Mouse (Mus musculus): ENCODE data around the gene Sfxn5.

Gene Sfxn5

DNA sequence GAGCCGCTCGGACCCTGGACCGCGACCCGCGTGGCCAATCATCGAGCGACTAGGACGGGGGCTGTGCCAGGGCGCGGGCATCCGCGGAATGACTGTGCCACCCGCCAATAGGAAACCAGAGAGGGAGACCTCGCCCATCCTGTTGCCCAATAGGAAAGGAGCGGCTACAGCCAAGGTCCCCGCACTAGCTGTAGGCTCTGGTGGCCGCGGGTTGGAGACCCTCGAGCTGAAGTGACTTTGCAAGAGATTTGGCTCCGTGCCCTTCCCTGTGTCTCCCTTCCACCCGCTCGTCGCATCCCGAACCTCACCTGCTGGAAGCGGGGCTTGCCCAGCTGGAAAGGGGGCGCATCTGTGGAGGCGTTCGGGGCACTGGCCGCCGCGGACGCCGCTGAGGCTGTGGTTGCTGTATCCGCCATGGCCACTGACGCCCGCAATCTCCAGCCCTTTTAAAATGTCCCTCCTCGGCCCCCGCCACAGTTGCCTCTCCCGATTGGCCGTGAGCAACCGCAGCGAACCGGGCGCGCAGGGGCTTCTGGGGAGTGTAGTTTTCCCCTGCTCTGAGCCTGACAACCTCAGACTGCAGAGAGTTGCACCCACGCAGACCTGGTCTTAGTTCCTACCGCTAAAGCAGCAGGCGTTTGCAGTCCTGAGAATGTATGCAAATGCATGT is at the start of gene Sfxn5:
TSS of gene Sfxn5 (minus strand) at position 423 of the 670 bp plus-strand sequence.
- peak; percentile 92 to 96 for DNase-seq (ENCODE audit: low spot score in 2 of 2)

DNA sequence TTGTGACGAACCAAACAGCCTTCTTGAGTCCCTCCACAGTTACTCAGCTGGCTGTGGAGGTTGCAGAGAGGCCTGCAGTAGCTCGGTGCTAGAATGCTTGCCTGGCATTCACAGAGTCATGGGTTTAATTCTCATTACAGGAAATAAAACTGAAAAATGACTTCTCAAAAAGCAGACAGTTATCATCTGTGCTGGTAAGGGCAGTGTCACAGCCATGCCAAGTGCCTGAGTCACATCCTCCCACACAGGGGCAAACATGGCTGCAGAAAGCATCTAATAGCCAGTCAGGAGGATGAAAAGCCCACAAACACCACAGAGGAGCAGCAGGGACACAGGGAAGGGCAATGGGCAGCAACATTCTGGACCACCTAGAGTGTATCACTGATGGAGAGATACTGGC is 49.6 kb upstream of the Sfxn5 start:
- DNase-seq (ENCODE audit: low spot score in 2 of 2): no peak

DNA sequence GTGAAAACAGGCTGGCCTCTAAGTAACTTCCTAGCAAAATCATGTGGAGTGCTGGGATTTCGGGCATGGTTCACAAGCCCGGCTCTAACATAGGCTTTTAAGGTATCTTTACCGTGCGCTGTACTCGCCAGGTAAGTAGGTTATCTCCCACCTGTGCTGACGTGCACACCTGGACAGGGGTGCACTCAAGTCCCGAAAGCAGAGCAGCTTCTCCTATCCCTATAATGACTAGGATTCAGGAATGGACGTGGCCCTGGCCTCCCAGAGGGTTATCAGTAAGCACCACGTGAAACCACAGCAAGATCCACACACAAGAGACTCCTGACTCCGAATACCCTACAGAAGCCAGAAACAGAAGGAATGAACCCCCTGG is 48.4 kb upstream of the Sfxn5 start:
- DNase-seq (ENCODE audit: low spot score in 2 of 2): no peak

DNA sequence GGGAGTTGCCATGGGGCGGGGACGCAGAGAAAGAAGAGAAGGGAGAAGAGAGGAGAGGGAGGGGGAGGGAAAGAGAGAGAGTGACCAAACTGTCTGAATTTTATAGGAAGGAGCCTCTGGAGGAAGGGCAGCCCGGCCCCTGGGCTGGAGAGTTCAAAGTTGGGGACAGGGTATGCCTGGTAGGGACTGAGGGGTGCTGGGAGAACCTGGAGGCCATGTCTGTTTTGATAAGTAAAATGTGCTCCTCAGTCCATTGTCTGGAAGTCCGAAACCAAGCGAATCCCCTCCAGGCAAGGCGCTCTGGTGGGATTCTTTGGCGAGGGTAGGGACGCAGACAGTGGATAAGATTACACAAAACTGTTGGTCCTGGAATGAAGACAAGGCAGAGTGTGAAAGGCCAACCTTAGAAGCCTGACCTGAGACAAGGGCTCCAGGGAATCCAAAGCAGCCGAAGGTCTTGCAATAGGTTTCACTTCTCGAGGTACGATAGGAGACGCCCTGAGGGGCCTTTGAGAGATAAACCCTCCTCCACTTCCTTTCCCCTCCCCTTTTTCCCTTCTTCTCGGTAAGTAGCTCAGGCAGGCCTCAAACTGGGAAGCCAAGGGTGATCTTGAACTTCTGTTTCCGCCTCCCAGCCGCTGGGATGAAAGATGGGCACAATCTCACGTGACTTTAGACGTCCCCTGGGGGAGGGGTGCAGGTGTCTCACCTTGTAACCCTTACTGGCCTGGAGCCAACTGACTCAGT is 47.9 kb upstream of the Sfxn5 start:
- DNase-seq (ENCODE audit: low spot score in 2 of 2): no peak

DNA sequence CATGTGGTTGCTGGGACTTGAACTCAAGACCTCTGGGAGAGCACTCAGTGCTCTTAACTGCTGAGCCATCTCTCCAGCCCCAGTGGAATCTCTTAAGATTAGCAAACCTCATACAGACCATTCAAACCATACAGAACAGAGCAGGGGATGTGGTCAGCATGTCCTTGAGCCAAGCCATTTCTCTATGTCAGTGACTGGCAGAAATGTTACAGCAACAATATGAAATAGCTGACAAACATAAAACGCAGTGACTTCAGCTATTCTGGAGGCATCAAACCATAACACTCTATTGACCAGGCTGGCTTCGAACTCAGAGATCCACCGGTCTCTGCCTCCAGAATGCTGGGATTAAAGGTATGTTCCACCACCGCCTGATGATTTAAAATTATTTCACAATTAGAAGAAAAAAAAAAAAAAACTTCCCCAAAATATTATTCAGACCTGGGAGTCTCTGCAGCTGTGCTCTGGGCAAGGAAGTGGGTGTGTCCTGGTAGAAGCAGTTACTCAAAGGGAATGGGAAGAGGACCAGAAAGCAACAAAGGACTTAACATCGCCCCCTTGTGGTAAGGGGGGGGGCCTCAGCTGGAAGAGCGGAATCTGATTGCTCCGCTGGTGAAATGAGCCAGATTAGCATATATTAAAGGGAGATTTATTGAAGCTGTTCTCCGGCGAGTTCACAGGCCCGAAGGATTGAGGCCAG is 47.1 kb upstream of the Sfxn5 start:
- DNase-seq (ENCODE audit: low spot score in 2 of 2): peak; percentile 61 to 77

DNA sequence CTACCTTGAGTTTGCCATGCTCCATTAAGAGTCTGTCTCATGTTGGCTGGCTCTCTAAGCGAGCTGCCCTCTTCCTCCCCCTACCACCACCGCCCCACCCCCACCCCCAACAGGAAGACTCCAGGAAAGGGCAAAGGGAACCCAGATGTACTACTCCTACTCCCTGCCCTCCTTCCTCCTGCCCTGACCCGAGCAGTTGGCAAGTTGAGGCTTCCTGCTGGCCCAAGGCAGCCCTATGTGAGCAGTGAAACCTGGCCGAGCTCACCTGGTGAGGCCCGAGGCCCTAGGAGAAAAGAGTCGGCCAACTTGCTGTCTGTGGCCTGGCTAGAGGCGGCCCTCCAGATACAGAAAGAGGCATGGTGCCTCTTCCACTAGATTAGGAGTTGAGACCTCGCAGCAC is 45.4 kb upstream of the Sfxn5 start:
- no peak for DNase-seq (ENCODE audit: low spot score in 2 of 2)

DNA sequence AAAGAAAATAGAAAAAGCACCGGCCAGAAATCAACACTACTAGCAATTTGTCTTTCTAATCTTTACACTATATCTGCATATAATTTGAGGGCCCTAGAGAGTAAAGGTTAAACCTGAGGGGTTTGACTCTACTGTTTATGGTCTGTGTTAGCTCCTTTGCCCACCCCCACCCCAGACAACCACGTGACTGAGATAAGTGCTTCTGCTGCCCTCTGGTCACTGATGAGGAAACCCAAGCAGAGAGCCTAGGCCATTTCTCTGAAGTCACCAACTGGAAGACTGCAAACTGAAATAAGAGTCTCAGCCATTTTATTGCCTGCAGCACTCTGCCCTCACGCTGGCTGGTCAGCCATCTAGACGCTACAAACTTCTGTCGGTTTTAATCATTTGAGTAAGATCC is 44.7 kb upstream of the Sfxn5 start:
- DNase-seq (ENCODE audit: low spot score in 2 of 2): no peak

DNA sequence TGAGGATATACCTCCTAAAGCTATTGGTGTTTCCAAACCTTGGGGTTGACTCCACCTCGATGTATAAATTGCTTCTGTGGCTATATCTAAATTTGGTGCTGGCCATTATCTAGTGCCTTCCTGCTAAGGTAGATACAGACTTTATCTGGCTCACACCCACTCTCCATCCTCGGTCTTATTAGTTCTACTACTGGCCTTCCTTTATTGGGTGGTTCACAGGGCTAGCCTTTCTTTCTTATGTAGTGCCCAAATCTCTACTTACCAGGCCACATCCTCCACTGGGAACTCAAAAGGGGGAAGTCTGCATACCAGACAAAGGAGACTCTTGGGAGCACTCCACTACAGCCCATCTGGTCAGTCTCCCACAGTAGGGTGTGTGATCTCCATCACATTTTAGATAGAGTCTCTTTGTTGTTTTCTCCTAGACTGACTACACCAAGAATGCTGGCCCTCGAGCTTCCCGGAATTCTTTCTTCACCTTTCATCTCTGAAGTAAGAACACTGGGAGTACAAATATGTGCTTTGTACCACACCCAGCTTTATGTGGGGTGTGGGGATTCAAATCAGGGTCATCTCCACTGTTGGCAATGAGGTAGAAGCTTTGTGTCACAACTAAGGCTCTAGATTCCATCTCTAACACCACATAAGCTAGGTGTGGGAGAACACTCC is 44.0 kb upstream of the Sfxn5 start:
- no peak for DNase-seq (ENCODE audit: low spot score in 2 of 2)

DNA sequence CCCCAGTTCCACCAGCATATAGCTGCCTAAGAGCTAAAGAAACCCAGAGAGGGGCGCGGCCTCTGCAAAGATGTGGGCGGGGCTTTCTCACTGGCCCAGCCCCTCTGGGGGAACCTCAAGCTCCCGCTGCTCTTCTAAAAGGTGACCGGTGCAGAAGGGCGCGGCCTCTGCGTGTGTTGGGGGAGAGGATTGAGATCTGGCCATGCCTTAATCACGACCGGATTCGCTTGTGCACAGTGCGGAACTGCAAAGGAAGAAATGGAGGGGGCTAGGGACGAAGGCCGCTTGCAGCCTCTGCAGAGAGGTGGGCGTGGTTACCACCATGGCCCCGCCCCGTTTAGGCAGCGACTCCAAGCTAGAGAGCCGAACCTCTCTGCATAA is 41.5 kb upstream of the Sfxn5 start:
- peak; percentile 96 to 97 for DNase-seq (ENCODE audit: low spot score in 2 of 2)

DNA sequence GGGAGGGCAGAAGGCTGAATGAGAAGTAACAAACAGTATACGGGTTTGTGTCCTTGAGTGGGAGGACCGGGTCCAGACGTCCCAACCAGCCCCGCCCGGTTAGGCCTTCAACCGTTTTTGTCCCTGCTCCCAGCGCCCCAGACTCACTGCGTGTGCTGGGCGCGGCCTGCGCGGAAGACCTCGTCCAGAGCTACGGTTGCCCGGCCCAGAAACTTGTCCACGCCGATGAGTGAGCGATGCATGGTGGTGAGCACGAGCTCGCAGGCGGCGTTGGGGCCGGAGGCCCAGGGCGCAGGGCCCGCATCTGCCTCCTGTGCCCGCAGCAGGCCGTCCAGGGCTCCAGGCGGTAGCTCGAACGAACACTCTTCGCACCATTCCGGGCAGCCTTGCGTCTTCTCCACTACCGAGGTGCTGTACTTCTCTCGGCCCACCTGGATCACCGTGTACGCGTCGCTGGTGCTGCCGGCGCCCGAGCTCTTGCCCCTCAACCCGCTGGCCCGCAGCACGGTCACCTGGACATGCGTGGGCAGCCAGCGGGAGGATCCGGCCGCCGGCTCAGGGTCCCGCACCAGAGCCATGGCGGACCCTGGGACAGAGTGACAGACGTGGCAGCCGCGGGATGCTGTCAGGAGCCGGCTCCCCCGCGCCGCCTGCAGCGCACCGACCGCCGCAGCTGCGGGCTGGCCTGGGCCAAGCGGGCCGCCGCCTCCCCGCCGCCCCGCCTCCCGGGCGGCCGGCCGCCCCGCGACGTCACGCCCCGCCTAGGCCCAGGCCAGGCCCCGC is 40.9 kb upstream of the Sfxn5 start, which contains the start of gene Rab11fip5:
TSS of gene Rab11fip5 (minus strand) at position 684 of the 783 bp plus-strand sequence.
- no peak for DNase-seq (ENCODE audit: low spot score in 2 of 2)

DNA sequence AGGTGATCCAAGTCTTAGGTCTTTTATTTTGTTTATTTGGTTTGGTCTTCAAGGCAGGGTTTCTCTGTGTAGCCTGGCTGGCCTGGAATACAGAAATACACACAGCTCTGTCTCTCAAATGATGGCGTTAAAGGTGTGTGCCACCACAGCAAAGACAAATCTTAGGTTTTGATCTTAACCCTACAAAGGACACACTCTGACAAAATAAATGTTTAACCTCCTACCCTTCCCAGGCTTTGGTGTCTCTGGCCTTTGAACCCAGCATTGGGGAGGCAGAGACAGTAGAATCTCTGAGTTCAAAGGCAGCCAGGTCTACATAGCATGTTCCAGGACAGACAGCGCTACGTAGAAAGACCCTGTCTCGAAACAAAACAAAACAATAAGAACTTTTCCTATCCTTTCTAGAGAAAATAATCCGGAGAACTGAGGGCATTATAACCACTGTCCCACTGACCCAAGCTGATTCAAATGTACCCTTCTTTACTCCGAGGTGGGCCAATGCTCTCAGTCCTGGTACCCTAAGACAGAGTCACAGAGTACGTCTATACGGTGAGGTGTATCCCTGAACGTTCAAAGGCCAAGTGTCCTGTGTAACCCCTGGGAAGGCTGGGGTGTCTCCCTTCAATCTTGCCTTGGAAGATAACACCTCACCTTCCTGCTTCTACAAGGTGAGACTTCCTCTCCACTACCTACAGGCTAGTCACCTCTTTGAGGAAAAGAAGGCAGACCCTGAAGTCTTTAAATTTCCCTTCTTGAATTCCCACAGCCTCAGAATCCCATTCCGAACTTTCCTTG is 40.0 kb upstream of the Sfxn5 start:
- DNase-seq (ENCODE audit: low spot score in 2 of 2): no peak

DNA sequence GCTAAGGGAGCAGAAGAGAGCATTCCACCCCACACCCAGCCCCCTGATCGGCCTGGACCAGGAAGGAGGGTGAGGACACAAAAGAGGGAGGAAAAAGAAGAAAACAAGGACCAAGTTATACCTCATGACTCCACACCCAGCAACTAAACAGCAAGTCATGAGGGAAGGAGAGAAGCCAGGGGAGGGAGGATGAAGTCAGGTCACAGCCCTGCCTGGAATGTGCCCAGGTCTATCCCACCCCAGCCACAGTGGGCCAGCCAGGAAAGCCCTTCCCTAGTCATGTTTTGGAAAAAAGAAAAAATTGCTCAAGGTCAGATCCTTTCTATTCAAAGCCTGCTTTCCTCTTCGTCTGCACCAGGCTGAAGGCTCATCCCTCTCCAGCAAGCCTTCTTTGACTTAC is 39.3 kb upstream of the Sfxn5 start:
- no peak for DNase-seq (ENCODE audit: low spot score in 2 of 2)

DNA sequence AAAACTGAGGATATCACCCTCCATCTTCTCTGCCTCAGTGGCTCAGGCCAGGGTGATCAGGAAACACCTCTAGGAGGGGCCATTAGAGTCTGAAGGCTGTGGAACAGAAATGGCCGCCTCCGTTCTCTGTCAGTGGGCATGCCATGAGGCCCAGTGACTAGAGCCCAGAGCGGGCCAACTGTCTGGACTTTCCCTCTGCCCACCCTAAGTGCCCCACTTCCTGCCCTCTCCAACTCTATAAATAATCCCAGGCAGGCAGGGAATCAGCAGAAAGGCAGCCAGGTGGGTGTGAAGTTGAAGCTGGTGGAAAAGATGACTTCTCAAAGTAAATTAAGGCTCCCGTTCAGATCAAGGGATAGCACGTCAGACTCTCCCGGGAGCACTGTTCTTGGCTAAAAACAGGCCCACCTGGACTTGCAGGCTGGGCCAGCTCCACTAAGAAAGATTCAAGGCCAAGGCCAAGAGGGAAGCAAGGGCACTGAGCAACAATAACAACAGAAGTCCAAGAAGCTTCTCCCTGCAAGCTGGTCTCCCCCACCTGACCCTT is 38.7 kb upstream of the Sfxn5 start:
- DNase-seq (ENCODE audit: low spot score in 2 of 2): no peak

DNA sequence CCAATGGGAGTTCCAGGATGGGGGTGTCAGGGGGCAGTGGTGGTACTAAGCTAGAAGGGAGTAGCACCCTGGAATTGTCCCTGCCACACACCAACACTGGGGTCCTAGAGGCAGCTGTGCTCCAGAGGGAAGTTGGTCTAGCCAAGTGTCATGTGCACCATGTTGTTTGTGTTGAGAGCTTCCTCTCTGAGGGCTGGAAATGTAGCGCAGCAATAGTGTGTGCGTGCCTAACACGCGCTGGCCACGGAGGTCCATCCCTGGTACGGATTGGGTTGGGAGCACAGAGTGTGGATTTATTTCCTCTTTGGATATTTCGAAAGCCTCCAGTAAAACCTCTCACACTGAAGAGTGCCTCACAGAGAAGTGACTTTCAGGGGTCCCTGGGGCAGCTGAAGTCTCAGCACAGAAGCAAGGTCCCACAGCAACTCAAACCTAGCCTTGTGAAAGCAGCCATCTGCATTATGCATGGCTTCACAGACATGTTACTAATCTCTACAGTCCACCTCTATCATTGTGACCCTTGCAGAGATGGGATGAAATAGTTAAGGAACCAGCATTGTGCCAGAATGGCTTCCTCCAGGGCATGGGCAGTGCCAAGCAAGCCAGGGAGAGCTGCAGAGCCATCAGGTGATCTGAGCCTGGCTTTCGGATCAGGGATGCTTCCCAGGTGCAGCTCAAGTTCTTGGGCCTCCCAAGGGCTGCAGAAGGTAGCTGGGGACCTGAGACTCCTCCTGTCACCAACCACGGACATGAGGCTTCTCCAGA is 37.6 kb upstream of the Sfxn5 start:
- DNase-seq (ENCODE audit: low spot score in 2 of 2): no peak

DNA sequence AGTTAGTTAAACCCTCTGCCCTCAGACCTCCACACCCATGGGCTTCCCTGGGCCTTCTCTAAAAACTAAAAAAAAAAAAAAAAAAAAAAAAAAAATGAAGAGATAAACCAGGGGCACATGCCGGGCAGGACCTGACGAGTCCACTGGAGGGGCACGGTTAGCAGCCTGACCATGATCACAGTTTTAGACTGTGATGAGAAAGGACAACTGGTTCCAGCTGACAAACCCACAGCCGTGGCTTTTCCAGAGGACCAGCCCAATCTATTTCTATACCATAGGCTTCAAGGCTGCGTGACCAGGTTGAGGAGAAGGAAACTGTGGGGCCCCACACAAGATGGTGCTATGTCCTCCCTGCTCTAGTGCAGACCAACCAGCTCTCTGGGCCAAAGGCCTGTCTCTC is 36.8 kb upstream of the Sfxn5 start:
- no peak for DNase-seq (ENCODE audit: low spot score in 2 of 2)

DNA sequence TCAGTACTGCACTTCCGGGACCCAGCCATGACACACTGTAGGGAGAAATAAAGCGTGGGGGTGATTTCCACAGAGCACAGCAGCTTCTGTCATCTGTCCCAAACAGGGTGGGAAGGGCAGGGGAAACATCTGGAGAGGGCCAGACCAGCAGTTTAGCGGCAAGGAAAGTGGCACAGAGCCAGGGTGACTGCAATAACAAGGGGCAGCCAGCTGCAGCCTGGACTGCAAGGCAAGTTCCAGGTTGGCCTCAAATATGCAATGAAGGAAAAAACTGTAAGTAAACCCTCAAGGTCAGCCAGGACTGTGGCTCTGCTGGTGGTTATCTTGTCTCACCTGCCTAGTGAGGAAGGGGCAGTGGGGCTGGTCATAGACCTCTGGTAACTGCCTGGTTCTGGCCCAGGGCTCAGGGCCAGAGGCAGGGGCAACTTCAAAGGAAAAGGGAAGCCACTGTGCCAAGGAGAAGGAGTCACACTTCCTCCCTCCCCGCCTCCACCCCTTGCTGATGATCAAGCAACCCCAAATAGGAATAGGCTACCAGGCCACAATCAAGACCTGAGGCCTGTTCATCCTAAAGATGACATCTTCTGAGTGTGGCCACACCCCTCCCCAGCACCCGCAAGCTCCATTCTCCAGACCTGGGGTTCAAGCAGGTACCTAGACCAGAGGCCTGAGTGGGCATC is 36.1 kb upstream of the Sfxn5 start:
- no peak for DNase-seq (ENCODE audit: low spot score in 2 of 2)

DNA sequence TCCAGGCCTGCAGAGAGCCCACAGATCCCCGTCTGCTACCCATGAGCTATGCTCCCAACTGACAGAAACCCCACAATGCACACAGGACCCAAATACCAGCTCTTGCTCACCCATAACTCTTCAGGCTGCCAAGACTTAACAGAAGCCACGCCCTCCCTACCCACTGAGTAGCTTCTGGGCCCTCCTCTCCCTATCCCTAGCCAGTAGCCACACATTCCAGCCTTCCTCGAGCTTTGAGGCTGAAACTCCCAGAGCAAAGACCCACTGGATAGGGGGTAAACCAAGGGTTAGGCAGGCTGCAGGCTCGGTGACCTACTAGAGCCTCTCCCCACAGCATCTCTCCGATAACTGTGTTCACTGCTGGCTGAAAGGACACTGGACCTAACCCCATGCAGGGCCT is 35.5 kb upstream of the Sfxn5 start:
- DNase-seq (ENCODE audit: low spot score in 2 of 2): no peak

DNA sequence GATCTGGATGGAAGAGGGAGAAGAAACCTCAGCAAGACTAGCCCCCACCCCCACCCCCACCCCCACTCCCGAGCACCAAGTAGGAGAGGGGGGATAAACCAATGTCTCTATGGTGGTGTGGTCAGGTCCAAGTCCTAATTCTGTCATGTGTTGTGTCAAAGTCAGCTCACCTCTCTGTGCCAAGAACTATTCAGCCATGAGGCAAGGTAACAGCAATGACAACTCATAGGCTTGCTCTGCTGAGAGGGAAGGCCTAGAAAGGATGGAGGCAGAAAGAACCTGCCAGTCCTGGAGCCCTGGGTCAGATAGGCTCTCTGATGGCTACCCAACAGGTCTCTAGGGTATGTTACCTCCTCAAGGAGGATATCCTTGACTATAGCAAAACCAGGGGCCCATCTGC is 34.9 kb upstream of the Sfxn5 start:
- no peak for DNase-seq (ENCODE audit: low spot score in 2 of 2)

DNA sequence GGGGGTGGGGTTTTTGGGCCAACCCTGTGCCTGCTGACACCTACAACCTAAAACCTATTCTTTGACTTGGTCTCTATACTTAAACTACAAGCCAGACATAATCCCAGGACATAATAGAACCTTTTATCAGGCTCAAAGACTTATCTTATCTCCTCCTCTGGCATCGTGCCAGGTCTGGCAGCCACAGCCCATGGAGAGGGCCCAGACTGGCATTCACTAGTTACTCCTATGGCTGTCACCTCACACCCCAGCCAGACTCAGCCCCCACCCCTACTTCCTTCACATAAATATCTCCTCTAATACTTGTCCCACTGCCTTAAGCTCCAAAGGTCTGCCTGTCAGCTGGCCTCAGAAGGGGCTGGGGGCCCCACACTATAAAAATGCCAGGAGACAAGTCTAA is 33.2 kb upstream of the Sfxn5 start:
- no peak for DNase-seq (ENCODE audit: low spot score in 2 of 2)
